Mouse (Mus musculus) small intestine, adult 2 months (tissue): ENCODE measurements around the gene Coasy. TPM values are rescaled to one million over a fixed set of nuclear protein-coding genes. Genes with fewer than 3 reads are reported as not detected.

Source experiments
- H3K27ac ChIP-seq: fragments of 200-500 bp; 2 replicates; pipeline ENCODE4 v1.5.1; 2012; ENCODE audit warnings: low read depth, low read length, control low read depth, inconsistent platforms; ENCODE audit not compliant: insufficient read depth
- H3K27me3 ChIP-seq: fragments of 200-500 bp; 2 replicates; pipeline ENCODE4 v1.6.1; 2012; ENCODE audit warnings: mild to moderate bottlenecking, moderate library complexity, low read length, inconsistent platforms; ENCODE audit not compliant: control insufficient read depth, insufficient read depth
- H3K36me3 ChIP-seq: fragments of 200-500 bp; 2 replicates; pipeline ENCODE4 v1.6.1; 2012; ENCODE audit warnings: mild to moderate bottlenecking, low read length, control low read depth, inconsistent platforms; ENCODE audit not compliant: control insufficient read depth, insufficient read depth
- H3K4me1 ChIP-seq: fragments of 200-500 bp; 2 replicates; pipeline ENCODE4 v1.6.1; 2012; ENCODE audit warnings: low read length, inconsistent platforms, mixed read lengths; ENCODE audit not compliant: control insufficient read depth, insufficient read depth, insufficient read length
- H3K4me3 ChIP-seq: fragments of 200-500 bp; 2 replicates; pipeline ENCODE4 v1.5.1; 2012; ENCODE audit warnings: low read depth, mild to moderate bottlenecking, control low read depth, inconsistent platforms, low read length, moderate library complexity
- CTCF ChIP-seq: fragments of 200-500 bp; IDR thresholded peaks from 2 replicates; pipeline ENCODE4 v1.5.1; 2012; ENCODE audit warnings: low read depth, mild to moderate bottlenecking, control low read depth, inconsistent platforms, low read length, moderate library complexity, mixed read lengths; ENCODE audit not compliant: insufficient replicate concordance, insufficient read length; ENCODE audit errors: extremely low read depth
- POLR2A ChIP-seq: fragments of 200-500 bp; IDR thresholded peaks from 2 replicates; pipeline ENCODE4 v1.6.1; 2012; ENCODE audit warnings: low read depth, mild to moderate bottlenecking, control low read depth, inconsistent platforms, low read length, moderate library complexity
- WGBS: fragments of 180-500 bp; shearing (Covaris S2); methylation state at CpG from one replicate; pipeline ENCODE4 v1.1.7; 2018; 5-methylcytosine and 5-hydroxymethylcytosine counted together
- polyA plus RNA-seq: library from polyadenylated mRNA; depleted of rRNA; stranded (reverse); fragments of >200 nt; gene quantifications from 2 replicates; pipeline ENCODE4 v1.2.3, GENCODE M21; 2012; rRNA removed

Coasy gene
- 26.3 and 38.9 TPM in 2 replicates for polyA plus RNA-seq

GRCm38 (mm10) chr11:101082208-101083082 is at the start of gene Coasy:
Coasy (plus strand) TSS chr11:101082565.
- Histone ChIP-seq H3K4me3 (peak within 1 kb of the TSS; percentile 84), H3K4me1 (peaks cover 27% of the 10 kb centered on the region), H3K27ac (peak within 1 kb of the TSS; percentile 79), H3K36me3 (no peaks in the 10 kb centered on the region), H3K27me3 (peaks cover 13% of the 10 kb centered on the region)
- TF ChIP-seq POLR2A (peak; percentile 80), CTCF (peak; percentile 54; the same call in 1 of the 2 replicates)
- WGBS, result under 1% methylated on average over 51 of the region's 51 CpGs

GRCm38 (mm10) chr11:101033856-101034500 is 48.4 kb upstream of the Coasy start:
- Histone ChIP-seq H3K4me3 (no peak overlapping the region), H3K36me3 (peaks cover 46% of the 10 kb centered on the region), H3K27ac (no peak overlapping the region), H3K27me3 (no peaks in the 10 kb centered on the region), H3K4me1 (peaks cover 5% of the 10 kb centered on the region; the same call in 1 of the 2 replicates)
- 95% methylated on average over 17 of the region's 17 CpGs for WGBS
- TF ChIP-seq CTCF (no peak), POLR2A (no peak)

- peaks cover 5% of the 10 kb centered on the region; the same call in 1 of the 2 replicates for H3K4me1 ChIP-seq
- no peak overlapping the region for H3K4me3 ChIP-seq
- peaks cover 46% of the 10 kb centered on the region for H3K36me3 ChIP-seq
- no peaks in the 10 kb centered on the region for H3K27me3 ChIP-seq
- WGBS, result 93% methylated on average over 8 of the region's 8 CpGs
- TF ChIP-seq POLR2A (no peak), CTCF (no peak)
- H3K27ac ChIP-seq, result no peak overlapping the region
These were observed 47.6 kb upstream of the Coasy start for GRCm38 (mm10) chr11:101034614-101035327.

DNA sequence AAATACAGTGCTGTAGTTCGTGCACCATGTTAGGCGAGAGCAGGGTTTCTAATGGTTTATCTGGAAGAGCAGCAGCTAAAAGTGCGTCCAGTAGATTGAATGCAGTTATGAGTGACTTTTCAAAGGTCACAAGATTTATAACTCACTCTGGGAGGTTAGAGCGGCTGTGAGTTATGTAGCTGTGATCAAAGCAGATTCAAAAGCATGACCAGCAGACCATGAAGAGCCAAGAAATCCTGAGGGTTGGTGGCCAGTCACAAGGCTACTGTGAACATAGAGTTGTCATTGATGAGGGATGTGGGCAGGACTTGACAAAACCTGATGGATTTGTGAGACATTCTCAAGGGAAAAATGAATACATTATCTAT is 47.1 kb upstream of the Coasy start:
- no peak overlapping the region for H3K4me3 ChIP-seq
- H3K27me3 ChIP-seq, result no peaks in the 10 kb centered on the region
- peaks cover 4% of the 10 kb centered on the region; the same call in 1 of the 2 replicates for H3K4me1 ChIP-seq
- TF ChIP-seq POLR2A (no peak), CTCF (no peak)
- WGBS, result 77% methylated on average over 4 of the region's 4 CpGs
- H3K36me3 ChIP-seq, result peaks cover 48% of the 10 kb centered on the region
- no peak overlapping the region for H3K27ac ChIP-seq

- no peak for TF ChIP-seq CTCF
- TF ChIP-seq POLR2A, result no peak
- H3K36me3 ChIP-seq, result peaks cover 52% of the 10 kb centered on the region
- no peaks in the 10 kb centered on the region for H3K27me3 ChIP-seq
- H3K4me1 ChIP-seq, result peaks cover 3% of the 10 kb centered on the region; the same call in 1 of the 2 replicates
- no peak overlapping the region for H3K27ac ChIP-seq
- no peak overlapping the region for H3K4me3 ChIP-seq
- WGBS, result 88% methylated on average over 10 of the region's 10 CpGs
These were observed 44.6 kb upstream of the Coasy start for GRCm38 (mm10) chr11:101037795-101038194.

DNA sequence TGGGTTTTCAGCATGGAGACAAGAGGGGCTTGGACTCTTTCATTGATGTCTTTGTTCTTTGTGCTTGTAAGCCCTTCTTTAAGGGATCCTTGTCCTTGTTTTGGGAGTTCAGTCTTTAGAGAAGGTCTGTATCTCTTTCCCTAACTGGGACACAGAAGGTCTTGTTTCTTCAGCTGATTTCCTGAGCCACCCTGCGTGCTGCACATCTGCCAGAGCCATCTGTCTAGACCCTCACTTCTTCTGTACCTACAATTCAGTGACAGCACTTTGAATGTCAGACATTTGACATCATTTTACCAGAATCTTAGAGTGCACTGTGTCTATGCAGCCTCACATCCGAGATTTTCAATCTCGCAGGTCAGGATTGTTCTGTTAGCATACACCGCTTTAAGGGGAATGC is 36.5 kb upstream of the Coasy start:
- WGBS, result 93% methylated on average over 4 of the region's 4 CpGs
- H3K27ac ChIP-seq, result no peak overlapping the region

More for the DNA sequence above, 36.5 kb upstream of the Coasy start:
- H3K36me3 ChIP-seq, result peaks cover 55% of the 10 kb centered on the region
- no peak overlapping the region for H3K4me3 ChIP-seq
- H3K4me1 ChIP-seq, result no peaks in the 10 kb centered on the region; the same call in 1 of the 2 replicates
- TF ChIP-seq POLR2A (no peak), CTCF (no peak)
- no peaks in the 10 kb centered on the region for H3K27me3 ChIP-seq
